Mouse (Mus musculus): ENCODE data around the gene Rnf141.

GRCm38 (mm10) chr7:110768451-110769064 lies 75.7 kb downstream of the Rnf141 start:
- TF ChIP-seq CTCF (IDR thresholded peaks at IDR 0.05; ENCODE audit: low read depth) (no peak), EP300 (IDR thresholded peaks at IDR 0.05; ENCODE audit: low read depth) (no peak)

Measured in heart, postnatal 0 days (tissue).